Mouse (Mus musculus) limb, embryonic 15.5 days (tissue): ENCODE measurements around the gene Ccdc60. TPM values are rescaled to one million over a fixed set of nuclear protein-coding genes. Genes with fewer than 3 reads are reported as not detected.

ENCODE experiments used
- ATAC-seq: fragments of 200-750 bp; cut with Nextera tagmentation; 2 replicates; pipeline ENCODE4 v1.8.0; 2017; ENCODE audit warnings: low read depth, moderate TSS enrichment; ENCODE audit not compliant: insufficient number of reproducible peaks, low FRiP score, low TSS enrichment
- H3K27ac ChIP-seq: fragments of 300-500 bp; sonication (generic); 2 replicates; pipeline ENCODE4 v1.5.1; 2015; ENCODE audit warnings: moderate library complexity, mild to moderate bottlenecking, inconsistent platforms
- H3K27me3 ChIP-seq: fragments of 300-500 bp; sonication (generic); 2 replicates; pipeline ENCODE4 v1.6.1; 2015; ENCODE audit warnings: inconsistent platforms
- H3K36me3 ChIP-seq: fragments of 300-500 bp; sonication (generic); 2 replicates; pipeline ENCODE4 v1.6.1; 2015; ENCODE audit warnings: inconsistent platforms
- H3K4me1 ChIP-seq: fragments of 300-500 bp; sonication (generic); 2 replicates; pipeline ENCODE4 v1.6.1; 2015; ENCODE audit warnings: inconsistent platforms
- H3K4me2 ChIP-seq: fragments of 300-500 bp; sonication (generic); 2 replicates; pipeline ENCODE4 v1.6.1; 2015; ENCODE audit warnings: mild to moderate bottlenecking, inconsistent platforms
- H3K4me3 ChIP-seq: fragments of 300-500 bp; sonication (generic); 2 replicates; pipeline ENCODE4 v1.5.1; 2015; ENCODE audit warnings: mild to moderate bottlenecking, inconsistent platforms
- H3K9ac ChIP-seq: fragments of 300-500 bp; sonication (generic); 2 replicates; pipeline ENCODE4 v1.6.1; 2015; ENCODE audit warnings: inconsistent platforms
- H3K9me3 ChIP-seq: fragments of 300-500 bp; sonication (generic); 2 replicates; pipeline ENCODE4 v1.6.1; 2016; ENCODE audit warnings: inconsistent platforms
- WGBS: fragments of 180-500 bp; shearing (Covaris S2); methylation state at CpG from one replicate; pipeline ENCODE4 v1.1.7; 2015; 5-methylcytosine and 5-hydroxymethylcytosine counted together
- polyA plus RNA-seq: library from polyadenylated mRNA; unstranded; fragments of >200 nt; fragmentation: Nextera tagmentation; extraction: Ambion mirVana; gene quantifications from 2 replicates; pipeline ENCODE4 v1.2.1, GENCODE M21; 2015

Gene Ccdc60
- polyA plus RNA-seq, 1 experiment from 2014 or later, result 1.4 TPM

DNA sequence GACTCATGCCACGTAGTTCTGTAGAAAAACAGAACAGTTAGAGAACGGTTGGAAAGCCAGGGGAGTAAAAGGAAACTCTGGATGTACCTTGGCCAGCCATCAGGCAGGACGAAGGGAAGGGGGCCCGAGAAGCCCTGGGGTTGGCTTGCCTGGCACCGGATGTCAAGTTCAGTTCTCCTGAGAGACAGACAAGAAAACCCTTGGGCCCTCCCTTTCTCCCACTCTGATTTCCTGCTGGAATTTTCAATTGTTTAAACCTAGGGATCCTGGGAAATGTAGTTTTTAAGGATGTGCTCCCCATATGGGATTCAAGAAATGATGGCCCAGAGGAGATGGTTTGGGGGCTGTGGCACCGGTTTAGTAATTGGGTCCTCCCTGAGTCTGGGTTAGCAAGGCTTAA lies 60.4 kb downstream of the Ccdc60 start:
- Histone ChIP-seq H3K4me1 (peaks cover 5% of the 10 kb centered on the region; the same call in 1 of the 2 replicates), H3K9me3 (no peaks in the 10 kb centered on the region)
- WGBS, result 74% methylated on average over 6 of the region's 6 CpGs

GRCm38 (mm10) chr5:116224023-116224422 lies 64.8 kb downstream of the Ccdc60 start:
- Histone ChIP-seq H3K9me3 (no peaks in the 10 kb centered on the region), H3K27ac (no peak overlapping the region), H3K36me3 (no peaks in the 10 kb centered on the region), H3K4me1 (no peaks in the 10 kb centered on the region; the same call in 1 of the 2 replicates), H3K27me3 (no peaks in the 10 kb centered on the region), H3K4me3 (no peak overlapping the region), H3K9ac (no peak overlapping the region), H3K4me2 (no peak overlapping the region)
- no peak for ATAC-seq
- WGBS, result 78% methylated on average over 6 of the region's 6 CpGs

More for the DNA sequence above, 60.4 kb downstream of the Ccdc60 start:
- Histone ChIP-seq H3K27ac (no peak overlapping the region), H3K4me2 (no peak overlapping the region), H3K4me3 (no peak overlapping the region), H3K27me3 (no peaks in the 10 kb centered on the region; the same call in 1 of the 2 replicates), H3K9ac (no peak overlapping the region), H3K36me3 (no peaks in the 10 kb centered on the region)
- no peak for ATAC-seq

- Histone ChIP-seq H3K4me1 (no peaks in the 10 kb centered on the region; the same call in 1 of the 2 replicates), H3K4me3 (no peak overlapping the region), H3K9me3 (no peaks in the 10 kb centered on the region), H3K9ac (no peak overlapping the region), H3K36me3 (no peaks in the 10 kb centered on the region), H3K27ac (no peak overlapping the region), H3K4me2 (no peak overlapping the region), H3K27me3 (0 out of 2 replicates have a peak, but pooled peaks cover 1% of the 10 kb centered on the region)
- 94% methylated on average over 3 of the region's 3 CpGs for WGBS
- ATAC-seq, result no peak
Measured at GRCm38 (mm10) chr5:116221916-116222315, 66.9 kb downstream of the Ccdc60 start.

DNA sequence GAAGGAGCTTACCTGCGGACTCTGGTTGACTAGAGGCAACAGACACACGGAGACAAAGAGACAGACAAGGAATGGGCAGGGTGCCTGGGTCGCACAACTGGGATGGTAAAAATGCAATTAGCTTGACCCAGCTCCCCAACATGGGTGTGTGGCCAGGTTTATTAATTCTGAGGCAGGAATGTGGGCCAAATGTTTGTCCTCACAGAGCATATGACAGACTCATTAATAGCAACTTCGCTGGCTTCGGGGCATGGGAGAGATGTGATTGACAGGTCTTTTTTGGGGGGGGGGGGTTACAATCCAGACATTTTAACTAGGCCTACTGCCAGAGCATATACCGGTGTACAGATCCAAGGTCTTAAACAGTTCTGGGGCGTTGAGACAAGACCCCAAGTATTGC lies 69.5 kb downstream of the Ccdc60 start:
- 56% methylated on average over 7 of the region's 7 CpGs for WGBS
- Histone ChIP-seq H3K9me3 (no peaks in the 10 kb centered on the region), H3K4me1 (no peaks in the 10 kb centered on the region; the same call in 1 of the 2 replicates), H3K27ac (no peak overlapping the region), H3K9ac (no peak overlapping the region), H3K27me3 (0 out of 2 replicates have a peak, but pooled peaks cover 5% of the 10 kb centered on the region), H3K4me2 (no peak overlapping the region), H3K4me3 (no peak overlapping the region), H3K36me3 (no peaks in the 10 kb centered on the region)
- no peak for ATAC-seq

DNA sequence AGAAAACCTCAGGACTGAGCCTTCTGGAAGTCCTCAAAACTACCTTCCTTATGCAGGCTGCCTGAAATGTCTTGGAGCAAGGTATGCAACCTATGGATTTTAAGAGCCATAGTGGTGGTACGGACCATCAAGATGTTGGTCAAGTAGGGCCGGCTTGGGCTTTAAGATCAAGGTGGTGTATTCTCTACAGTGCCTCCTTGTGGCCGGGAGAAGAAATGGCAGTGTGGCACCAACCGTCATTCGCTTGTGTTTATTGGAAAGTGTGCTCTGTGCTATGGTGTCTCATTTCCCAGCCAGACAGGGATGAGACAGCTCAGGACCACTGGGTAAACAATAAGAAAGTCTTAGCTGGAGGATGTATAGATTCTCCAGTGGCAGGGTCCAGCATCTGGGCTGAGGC lies 76.1 kb downstream of the Ccdc60 start:
- Histone ChIP-seq H3K27ac (no peak overlapping the region), H3K9me3 (no peaks in the 10 kb centered on the region), H3K4me2 (no peak overlapping the region), H3K4me1 (no peaks in the 10 kb centered on the region), H3K27me3 (0 out of 2 replicates have a peak, but pooled peaks cover 5% of the 10 kb centered on the region), H3K36me3 (no peaks in the 10 kb centered on the region), H3K9ac (no peak overlapping the region), H3K4me3 (no peak overlapping the region)
- 67% methylated on average over 5 of the region's 5 CpGs for WGBS
- no peak for ATAC-seq

- 53% methylated on average over 11 of the region's 11 CpGs for WGBS
- no peak for ATAC-seq
Measured at GRCm38 (mm10) chr5:116209378-116210091, 79.2 kb downstream of the Ccdc60 start.

DNA sequence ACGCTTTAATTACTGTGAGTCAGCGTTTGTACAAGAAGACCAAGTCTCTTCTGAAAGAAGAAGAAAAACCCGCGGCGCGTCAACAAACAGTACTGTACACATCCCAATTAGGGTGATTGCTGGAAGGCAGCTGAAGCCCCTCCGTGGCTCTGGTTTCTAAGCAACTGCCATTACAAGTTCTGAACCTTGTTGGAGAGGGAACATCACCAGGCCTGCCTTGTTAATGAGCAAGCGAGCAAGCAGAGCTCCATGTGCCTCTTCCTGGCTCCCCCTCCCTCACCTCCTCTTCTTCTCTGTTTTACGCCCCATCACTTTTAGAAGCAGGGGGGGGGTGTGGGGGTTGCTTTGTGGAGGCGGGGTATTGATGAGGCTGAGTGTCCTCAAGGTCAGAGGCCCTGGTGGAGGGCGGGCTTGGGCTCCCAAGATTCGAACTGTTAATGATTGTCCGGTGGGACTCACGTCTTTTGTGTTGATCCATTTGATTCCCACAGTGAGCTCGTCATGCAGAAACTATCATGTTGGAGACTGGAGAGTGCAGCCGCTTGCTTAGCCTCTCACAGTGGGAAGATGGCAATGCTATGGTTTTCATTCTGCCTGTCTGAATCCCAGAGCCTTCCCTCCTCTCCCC lies 79.9 kb downstream of the Ccdc60 start:
- Histone ChIP-seq H3K9ac (no peak overlapping the region), H3K4me1 (no peaks in the 10 kb centered on the region), H3K27me3 (no peaks in the 10 kb centered on the region), H3K9me3 (no peaks in the 10 kb centered on the region), H3K27ac (no peak overlapping the region), H3K4me2 (no peak overlapping the region), H3K4me3 (no peak overlapping the region), H3K36me3 (no peaks in the 10 kb centered on the region)
- 43% methylated on average over 16 of the region's 16 CpGs for WGBS
- no peak for ATAC-seq

More at GRCm38 (mm10) chr5:116209378-116210091, 79.2 kb downstream of the Ccdc60 start:
- Histone ChIP-seq H3K36me3 (no peaks in the 10 kb centered on the region), H3K27me3 (no peaks in the 10 kb centered on the region), H3K4me2 (no peak overlapping the region), H3K9me3 (no peaks in the 10 kb centered on the region), H3K4me3 (no peak overlapping the region), H3K9ac (no peak overlapping the region), H3K27ac (no peak overlapping the region), H3K4me1 (no peaks in the 10 kb centered on the region)

DNA sequence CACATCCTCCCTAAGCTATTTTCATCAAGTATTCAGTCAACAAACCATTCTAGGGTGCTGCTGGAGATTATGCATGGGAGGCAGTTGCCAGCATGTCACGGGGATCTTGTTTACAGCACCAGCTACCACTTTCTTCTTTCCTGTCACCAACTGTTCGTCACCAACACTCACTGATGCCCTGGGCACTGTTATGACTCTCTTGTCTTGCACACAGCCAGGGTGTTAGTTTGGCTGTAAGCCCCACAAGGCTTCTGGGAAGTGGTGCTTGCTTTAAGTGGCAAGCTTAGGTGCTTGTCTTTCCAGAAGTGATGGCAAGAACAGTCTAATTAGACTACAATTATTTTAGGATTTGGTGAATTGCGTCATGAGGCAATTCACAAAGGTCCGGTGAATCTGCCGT lies 86.1 kb downstream of the Ccdc60 start:
- H3K4me3 ChIP-seq, result no peak overlapping the region
- H3K4me1 ChIP-seq, result no peaks in the 10 kb centered on the region
- no peaks in the 10 kb centered on the region for H3K27me3 ChIP-seq
- no peaks in the 10 kb centered on the region for H3K36me3 ChIP-seq
- no peak for ATAC-seq
- H3K9me3 ChIP-seq, result no peaks in the 10 kb centered on the region
- WGBS, result 74% methylated on average over 5 of the region's 5 CpGs
- no peak overlapping the region for H3K27ac ChIP-seq
- H3K9ac ChIP-seq, result no peak overlapping the region
- no peak overlapping the region for H3K4me2 ChIP-seq

GRCm38 (mm10) chr5:116194499-116194898 lies 94.3 kb downstream of the Ccdc60 start:
- Histone ChIP-seq H3K36me3 (no peaks in the 10 kb centered on the region), H3K4me1 (no peaks in the 10 kb centered on the region), H3K27ac (no peak overlapping the region), H3K4me2 (no peak overlapping the region), H3K4me3 (no peak overlapping the region), H3K27me3 (no peaks in the 10 kb centered on the region; the same call in 1 of the 2 replicates), H3K9me3 (no peaks in the 10 kb centered on the region), H3K9ac (no peak overlapping the region)
- no peak for ATAC-seq
- 39% methylated on average over 11 of the region's 11 CpGs for WGBS

- Histone ChIP-seq H3K27ac (no peak overlapping the region), H3K9me3 (no peaks in the 10 kb centered on the region), H3K9ac (no peak overlapping the region), H3K4me3 (no peak overlapping the region), H3K36me3 (no peaks in the 10 kb centered on the region), H3K4me1 (no peaks in the 10 kb centered on the region), H3K27me3 (no peaks in the 10 kb centered on the region; the same call in 1 of the 2 replicates), H3K4me2 (no peak overlapping the region)
- ATAC-seq, result no peak
- WGBS, result 71% methylated on average over 9 of the region's 9 CpGs
Measured at GRCm38 (mm10) chr5:116192693-116193092, 96.1 kb downstream of the Ccdc60 start.

DNA sequence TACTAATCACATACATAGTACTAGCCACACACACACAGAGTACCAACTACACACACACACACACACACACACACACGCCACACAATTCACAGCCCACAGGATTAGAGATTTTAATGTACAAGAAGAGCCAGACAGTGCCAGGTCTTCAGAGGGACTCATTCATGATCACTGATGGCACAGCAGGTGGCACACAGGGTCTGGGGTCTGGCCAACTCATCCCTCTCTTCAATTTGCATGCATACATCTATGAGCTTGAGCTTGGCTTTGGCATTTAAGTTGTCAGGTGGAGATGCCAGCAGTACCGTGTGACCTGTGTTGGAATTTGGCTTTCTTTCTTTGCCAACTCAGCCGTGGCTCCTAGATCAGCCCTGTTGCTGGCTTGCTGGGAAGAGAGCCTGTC lies 97.2 kb downstream of the Ccdc60 start:
- H3K27ac ChIP-seq, result no peak overlapping the region
- no peak overlapping the region for H3K4me3 ChIP-seq
- no peaks in the 10 kb centered on the region for H3K9me3 ChIP-seq
- H3K4me2 ChIP-seq, result no peak overlapping the region
- no peak overlapping the region for H3K9ac ChIP-seq
- ATAC-seq, result no peak
- no peaks in the 10 kb centered on the region; the same call in 1 of the 2 replicates for H3K27me3 ChIP-seq
- WGBS, result 87% methylated on average over 3 of the region's 3 CpGs
- no peaks in the 10 kb centered on the region for H3K36me3 ChIP-seq
- H3K4me1 ChIP-seq, result no peaks in the 10 kb centered on the region

- no peak overlapping the region for H3K9ac ChIP-seq
- no peak overlapping the region for H3K4me2 ChIP-seq
- no peak for ATAC-seq
- no peaks in the 10 kb centered on the region for H3K4me1 ChIP-seq
- no peak overlapping the region for H3K27ac ChIP-seq
- H3K9me3 ChIP-seq, result no peaks in the 10 kb centered on the region
- WGBS, result 23% methylated on average over 6 of the region's 6 CpGs
- no peaks in the 10 kb centered on the region for H3K36me3 ChIP-seq
- no peak overlapping the region for H3K4me3 ChIP-seq
- H3K27me3 ChIP-seq, result no peaks in the 10 kb centered on the region; the same call in 1 of the 2 replicates
Measured at GRCm38 (mm10) chr5:116189818-116190217, 99.0 kb downstream of the Ccdc60 start.
